Comparison of ENCODE assay signal across 19 mouse cellular contexts in genomic region chrX:53611395-53611794, GRCm38 (mm10). TPM values are rescaled to one million over a fixed set of nuclear protein-coding genes. Genes with fewer than 3 reads are reported as not detected.
A peak's percentile ranks its signal among the peaks of the same experiment; 100 is the strongest.
DNase-seq lines count a peak whose midpoint lies in the region; ATAC-seq and TF ChIP-seq lines count a peak whose summit lies in the region.
"Not testable (repeated sequence)": the region's sequence is repeated elsewhere in the genome, so short reads cannot be mapped to it uniquely, and the experiment has no call there.
"Had no signal": no experiment of that assay in that cellular context is flagged by ENCODE, and none has a peak within 500 bp of the region (broad histone marks: within the 10 kb centered on the region; RNA-seq: fewer than 3 reads in every experiment).

No protein-coding gene starts in this region.

- not testable (repeated sequence) for H3K79me2 ChIP-seq in heart, adult 2 months (replicated peaks; ENCODE audit: control insufficient read depth, insufficient read depth, low read length)

- not testable (repeated sequence) for H3K4me1 ChIP-seq in brown adipose tissue, adult 24 weeks (ENCODE audit: control insufficient read depth, insufficient read depth, insufficient read length, low read length); heart, adult 2 months (ENCODE audit: control insufficient read depth, insufficient read depth, low read length)

- not testable (repeated sequence) for H3K36me3 ChIP-seq in heart, adult 2 months (ENCODE audit: control insufficient read depth, insufficient read depth, low read length)

- not testable (repeated sequence) for H3K27me3 ChIP-seq in Patski; heart, adult 2 months (ENCODE audit: control insufficient read depth, insufficient read depth, low read length)

- not testable (repeated sequence) for TF ChIP-seq POLR2A in heart, adult 2 months (IDR thresholded peaks at IDR 0.05; ENCODE audit: insufficient read depth, low read depth, low read length)

- POLR2A ChIA-PET in Patski (lab: Charles Lee), result not testable (repeated sequence)

- not testable (repeated sequence) for H3K9ac ChIP-seq in heart, adult 2 months (ENCODE audit: low read depth, low read length)

- peak; percentile 70 for ATAC-seq in Patski

- not testable (repeated sequence) for DNase-seq in Patski (ENCODE audit: low read depth, low spot score); gastrocnemius, adult 2 months; heart, adult 2 months
- peak; percentile 53 for DNase-seq in adipocyte (ENCODE audit: low spot score)

- not testable (repeated sequence) for H3K4me3 ChIP-seq in brown adipose tissue, adult 24 weeks (ENCODE audit: insufficient read depth, low read depth, low read length); gastrocnemius, adult 2 months; heart, adult 2 months

- TF ChIP-seq EP300 in heart, adult 2 months (IDR thresholded peaks at IDR 0.05; ENCODE audit: insufficient read depth, low read depth, low read length), result not testable (repeated sequence)

- not testable (repeated sequence) for TF ChIP-seq CTCF in Patski (IDR thresholded peaks at IDR 0.05); gastrocnemius, adult 2 months (IDR thresholded peaks at IDR 0.05); heart, adult 2 months (IDR thresholded peaks at IDR 0.05)

- intact Hi-C loops in gastrocnemius, adult 2 months (cut with DNase I), result not testable (repeated sequence)
- intact Hi-C loops in heart, adult 2 months (cut with DNase I), result loop anchor here (5.0 kb wide), 1 partner anchor 61 kb away; the partner anchor contains the start of gene Rtl8b

- H3K27ac ChIP-seq in brown adipose tissue, adult 24 weeks (replicated peaks; ENCODE audit: low read depth, low read length), result peak overlapping the region; percentile 89
- H3K27ac ChIP-seq in gastrocnemius, adult 2 months, result peak overlapping the region; percentile 46; the same call in 1 of the 2 replicates
- peak overlapping the region; percentile 48 for H3K27ac ChIP-seq in heart, adult 2 months

- in situ Hi-C loops in Patski (cut with MboI; ENCODE audit: low pct_unique_long_range_greater_than_20kb), result not testable (repeated sequence)

- CTCF ChIA-PET in Patski (lab: Charles Lee), result not testable (repeated sequence)

RNA-seq across cellular contexts. Expression of gene Gm14597, which starts 2.6 kb away (rescaled TPM):
- not detected for polyA plus RNA-seq in Patski (2021)
- polyA plus RNA-seq in brown adipose tissue, adult 24 weeks (2012; ENCODE audit: insufficient read depth, insufficient read length, missing spikeins), result not detected in 2 replicates
- not detected for total RNA-seq in gastrocnemius, adult 2 months (2021)
- total RNA-seq in heart, adult 2 months (2021), result not detected
- polyA plus RNA-seq in heart, adult 2 months (2012; rRNA removed), result not detected in 2 replicates
- total RNA-seq: adrenal gland, adult 2 months; adrenal gland, postnatal 10 days; adrenal gland, postnatal 14 days; adrenal gland, postnatal 25 days; adrenal gland, postnatal 36 days; adrenal gland, postnatal 4 days; CH12.LX; ES-E14; MEL had no signal
- polyA plus RNA-seq: activated CD4-positive, CD25-positive, alpha-beta regulatory T cell, adult 4 months; adrenal gland, adult 2 months; C2C12; CD4-positive, CD25-positive, alpha-beta regulatory T cell, adult 4 months; cerebellum, adult 2 months; G1E had no signal

RNA-seq across cellular contexts. Expression of gene Rtl8c, which starts 3.6 kb away (rescaled TPM):
- 0.22 TPM for polyA plus RNA-seq in Patski (2021)
- 7.7 and 10.1 TPM in 2 replicates for polyA plus RNA-seq in brown adipose tissue, adult 24 weeks (2012; ENCODE audit: insufficient read depth, insufficient read length, missing spikeins)
- total RNA-seq in gastrocnemius, adult 2 months (2021), result 1 to 10 TPM; 3.7 to 9.0 TPM
- 10 to 100 TPM; 16.5 to 17.2 TPM for total RNA-seq in heart, adult 2 months (2021)
- 12.4 and 20.3 TPM in 2 replicates for polyA plus RNA-seq in heart, adult 2 months (2012; rRNA removed)
- total RNA-seq: G1E, MEL had no signal
- polyA plus RNA-seq: G1E had no signal

RNA-seq across cellular contexts. Expression of gene Rtl8a, which starts 32.1 kb away (rescaled TPM):
- 74.9 TPM for polyA plus RNA-seq in Patski (2021)
- 42.4 and 42.7 TPM in 2 replicates for polyA plus RNA-seq in brown adipose tissue, adult 24 weeks (2012; ENCODE audit: insufficient read depth, insufficient read length, missing spikeins)
- total RNA-seq in gastrocnemius, adult 2 months (2021), result 10 to 100 TPM; 55.5 to 73.8 TPM
- total RNA-seq in heart, adult 2 months (2021), result 100 to 1,000 TPM; 142 to 143 TPM
- 215 and 226 TPM in 2 replicates for polyA plus RNA-seq in heart, adult 2 months (2012; rRNA removed)
- total RNA-seq: G1E, MEL had no signal
- polyA plus RNA-seq: G1E had no signal

RNA-seq across cellular contexts. Expression of gene Rtl8b, which starts 58.8 kb away (rescaled TPM):
- 29.4 TPM for polyA plus RNA-seq in Patski (2021)
- polyA plus RNA-seq in brown adipose tissue, adult 24 weeks (2012; ENCODE audit: insufficient read depth, insufficient read length, missing spikeins), result 15.3 and 19.4 TPM in 2 replicates
- 10 to 100 TPM; 45.0 to 50.7 TPM for total RNA-seq in gastrocnemius, adult 2 months (2021)
- 100 to 1,000 TPM in 1 of 2 experiments, 10 to 100 TPM in 1; 76.8 to 108 TPM for total RNA-seq in heart, adult 2 months (2021)
- polyA plus RNA-seq in heart, adult 2 months (2012; rRNA removed), result 188 and 191 TPM in 2 replicates
- total RNA-seq: CH12.LX, G1E, MEL had no signal
- polyA plus RNA-seq: G1E had no signal
